Mouse (Mus musculus): ENCODE results near the gene Car14.

Gene Car14

DNA sequence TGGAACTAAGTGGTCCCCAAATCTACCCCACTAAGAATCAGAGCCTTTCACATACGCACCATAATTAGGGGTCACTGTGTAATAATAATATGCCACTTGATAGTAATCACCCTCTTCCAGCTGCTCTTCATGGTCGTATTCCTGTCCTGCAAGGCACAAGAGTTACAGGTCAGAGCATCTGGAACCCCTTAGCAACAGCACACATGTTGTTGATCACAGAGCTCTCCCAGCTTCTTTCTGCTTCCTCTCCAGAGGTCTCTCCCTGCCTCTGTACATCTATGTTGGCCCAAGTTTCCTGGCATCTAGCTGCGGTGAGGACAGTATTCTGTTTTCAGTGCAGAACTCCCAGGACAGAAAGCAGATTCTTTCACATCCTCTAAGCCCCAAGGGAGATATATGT is 14.8 kb downstream of the Car14 start:
- Histone ChIP-seq H3K36me3 (ENCODE audit: control insufficient read depth, insufficient read depth, low read length, poor library complexity, severe bottlenecking) (no peaks in the 10 kb centered on the region), H3K27me3 (ENCODE audit: control insufficient read depth, insufficient read depth, low read length, poor library complexity, severe bottlenecking) (no peaks in the 10 kb centered on the region)
- DNase-seq (ENCODE audit: low read depth, low spot score) = no peak

DNA sequence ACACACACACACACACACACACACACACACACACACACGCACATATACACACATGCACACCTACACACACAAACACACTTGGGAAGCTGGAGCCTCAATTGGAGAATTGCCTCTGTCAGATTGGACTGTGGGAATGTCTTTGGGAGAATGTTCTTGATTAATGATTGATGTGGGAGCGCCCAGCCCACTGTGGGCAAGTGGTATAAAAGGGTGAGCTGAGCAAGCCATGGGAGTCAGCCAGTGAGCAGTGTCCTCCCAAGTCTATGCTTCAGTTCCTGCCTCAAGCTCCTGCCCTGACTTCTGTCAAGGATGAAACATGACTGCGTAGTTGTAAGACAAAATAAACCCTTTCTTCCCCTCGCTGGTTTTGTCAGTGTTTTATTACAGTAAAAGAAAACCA is 16.9 kb downstream of the Car14 start:
- DNase-seq (ENCODE audit: low read depth, low spot score) = no peak
- no peaks in the 10 kb centered on the region for H3K27me3 ChIP-seq (ENCODE audit: control insufficient read depth, insufficient read depth, low read length, poor library complexity, severe bottlenecking)

DNA sequence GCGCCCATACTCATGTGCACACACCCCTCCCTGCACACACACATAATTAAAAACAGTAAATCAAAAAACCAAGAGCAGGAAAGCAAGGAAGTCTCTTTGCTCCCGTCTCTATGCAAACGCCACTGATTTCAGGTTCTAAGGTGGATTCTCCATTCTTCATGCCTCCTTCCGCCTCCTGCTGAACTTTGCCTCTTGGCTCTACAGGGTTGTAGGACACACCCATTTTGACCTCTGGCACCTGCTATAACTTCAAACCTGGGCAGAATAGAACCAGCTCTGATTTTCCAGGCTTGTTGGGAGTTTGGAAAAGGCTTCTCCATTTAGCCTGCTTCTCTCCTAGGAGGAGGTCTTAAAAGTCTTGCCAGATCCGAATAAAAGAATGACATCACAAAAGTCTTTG is 20.1 kb downstream of the Car14 start:
- H3K27me3 ChIP-seq (ENCODE audit: control insufficient read depth, insufficient read depth, low read length, poor library complexity, severe bottlenecking) = no peaks in the 10 kb centered on the region
- DNase-seq (ENCODE audit: low read depth, low spot score) = no peak
- no peaks in the 10 kb centered on the region for H3K36me3 ChIP-seq (ENCODE audit: control insufficient read depth, insufficient read depth, low read length, poor library complexity, severe bottlenecking)

More for the DNA sequence above, 16.9 kb downstream of the Car14 start:
- no peaks in the 10 kb centered on the region for H3K36me3 ChIP-seq (ENCODE audit: control insufficient read depth, insufficient read depth, low read length, poor library complexity, severe bottlenecking)

DNA sequence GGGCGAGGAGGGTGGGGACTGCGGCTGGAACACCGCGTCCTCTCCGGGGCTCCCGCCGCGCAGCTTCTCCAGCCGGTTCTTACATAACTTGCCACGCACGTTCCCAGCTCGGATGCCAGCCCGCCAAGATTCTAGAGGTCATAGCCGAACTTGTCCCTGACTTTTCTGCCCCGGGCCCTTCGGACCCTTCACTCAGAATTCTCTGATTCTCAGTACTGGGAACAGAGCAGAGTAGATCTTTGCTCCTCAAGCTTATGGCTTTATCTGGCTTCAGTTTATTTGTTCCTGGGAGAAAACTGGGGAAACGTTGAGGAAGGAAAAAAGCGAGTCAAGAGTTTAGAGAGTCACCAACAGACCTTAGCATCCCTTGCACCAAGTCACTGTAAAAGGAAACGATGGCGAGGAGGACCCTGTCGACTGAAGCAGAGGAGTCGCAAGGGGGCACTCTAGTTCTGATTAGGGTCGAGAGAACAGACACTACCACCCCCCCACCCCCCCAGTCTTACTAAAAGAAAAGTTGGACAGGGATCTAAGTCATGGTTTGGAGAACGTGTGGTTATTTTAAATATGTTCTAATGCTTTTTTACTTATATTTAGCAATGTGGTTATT is 21.6 kb downstream of the Car14 start:
- Histone ChIP-seq H3K27me3 (ENCODE audit: control insufficient read depth, insufficient read depth, low read length, poor library complexity, severe bottlenecking) (no peaks in the 10 kb centered on the region), H3K36me3 (ENCODE audit: control insufficient read depth, insufficient read depth, low read length, poor library complexity, severe bottlenecking) (no peaks in the 10 kb centered on the region)
- DNase-seq (ENCODE audit: low read depth, low spot score) = peak; percentile 83

DNA sequence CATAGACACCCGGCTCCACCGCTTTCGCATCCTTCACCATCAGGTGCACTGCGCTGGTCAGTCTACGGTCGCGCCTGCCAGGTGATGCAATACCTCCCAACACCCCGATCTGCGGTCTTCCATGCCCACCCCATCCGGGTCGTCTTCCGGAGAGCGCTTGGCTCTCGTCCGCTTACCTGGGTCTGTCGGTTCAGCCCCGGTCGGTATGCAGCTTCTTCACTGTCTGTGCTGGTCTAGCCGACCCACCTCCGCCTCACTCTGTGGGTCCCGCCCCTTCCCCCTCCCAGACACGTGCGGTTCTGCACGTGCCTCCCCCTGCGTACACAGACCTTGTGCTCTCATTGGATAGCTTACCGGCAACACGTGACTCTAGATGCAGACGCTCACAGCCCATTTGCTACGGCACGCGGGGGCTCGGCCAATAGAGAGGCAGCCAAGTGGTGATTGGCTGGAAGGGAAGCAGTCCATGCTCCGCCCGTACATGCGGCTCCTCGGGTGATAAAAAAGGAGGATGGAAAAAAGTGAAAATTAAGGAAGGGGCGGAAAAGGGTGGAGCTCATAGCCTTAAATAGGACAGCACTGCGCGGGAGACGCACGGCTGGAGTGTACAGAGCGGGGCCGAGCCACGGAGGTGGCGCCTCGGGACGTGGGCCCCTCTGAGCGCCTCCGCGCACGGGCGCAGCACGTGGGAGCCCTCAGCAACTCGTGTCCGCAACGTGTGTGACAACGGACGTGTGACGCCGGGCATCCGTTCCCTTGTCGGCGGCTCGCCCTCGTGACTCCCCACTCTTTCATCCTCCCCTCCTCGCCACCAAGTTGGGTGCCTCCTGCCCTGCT is 22.3 kb downstream of the Car14 start, which contains the start of gene Ciart:
Ciart (minus strand) TSS at position 273 of the 837 bp plus-strand sequence.
- H3K36me3 ChIP-seq (ENCODE audit: control insufficient read depth, insufficient read depth, low read length, poor library complexity, severe bottlenecking) = no peaks in the 10 kb centered on the region
- peak; percentile 98 for DNase-seq (ENCODE audit: low read depth, low spot score)
- H3K27me3 ChIP-seq (ENCODE audit: control insufficient read depth, insufficient read depth, low read length, poor library complexity, severe bottlenecking) = no peaks in the 10 kb centered on the region

DNA sequence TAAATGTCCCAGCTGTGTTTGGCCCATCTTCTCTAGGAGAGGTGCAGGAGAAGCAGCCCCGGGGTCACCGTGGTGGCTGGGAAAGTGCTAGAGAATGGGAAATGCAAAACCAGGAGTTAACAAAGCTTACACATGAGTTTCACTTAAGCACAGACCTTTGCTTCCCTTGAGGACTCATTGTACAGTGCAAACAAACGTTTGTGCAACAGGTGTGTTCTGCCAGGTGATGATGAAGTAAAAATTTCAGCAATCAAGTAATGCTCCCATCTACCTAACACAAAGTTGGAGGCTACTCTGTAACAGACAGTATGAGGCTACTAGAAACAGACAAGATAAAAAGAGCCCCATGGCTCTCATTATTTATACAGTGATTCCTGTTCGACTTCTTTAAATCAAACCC is 25.4 kb downstream of the Car14 start:
- Histone ChIP-seq H3K27me3 (ENCODE audit: control insufficient read depth, insufficient read depth, low read length, poor library complexity, severe bottlenecking) (no peaks in the 10 kb centered on the region), H3K36me3 (ENCODE audit: control insufficient read depth, insufficient read depth, low read length, poor library complexity, severe bottlenecking) (no peaks in the 10 kb centered on the region)
- DNase-seq (ENCODE audit: low read depth, low spot score) = no peak

DNA sequence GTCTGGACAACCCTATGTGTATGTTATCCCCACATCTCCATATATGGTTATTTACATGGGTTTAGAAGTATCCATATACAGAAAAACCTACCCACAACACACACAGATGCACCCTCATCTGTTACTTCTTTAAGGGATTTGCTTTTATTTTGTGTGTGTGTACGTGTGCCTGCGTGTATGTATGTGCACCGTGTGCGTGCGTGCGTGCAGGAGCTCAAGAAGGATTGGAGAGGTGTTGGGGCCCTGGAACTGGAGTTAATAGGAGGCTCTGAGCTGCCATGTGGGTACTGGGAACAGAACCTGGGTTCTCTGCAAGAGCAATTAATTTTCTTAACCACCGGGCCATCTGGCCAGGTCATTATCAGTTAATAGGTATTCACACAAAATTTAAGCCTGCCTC is 32.4 kb downstream of the Car14 start:
- no peak for DNase-seq (ENCODE audit: low read depth, low spot score)
- peaks cover 7% of the 10 kb centered on the region for H3K36me3 ChIP-seq (ENCODE audit: control insufficient read depth, insufficient read depth, low read length, poor library complexity, severe bottlenecking)
- no peaks in the 10 kb centered on the region for H3K27me3 ChIP-seq (ENCODE audit: control insufficient read depth, insufficient read depth, low read length, poor library complexity, severe bottlenecking)

DNA sequence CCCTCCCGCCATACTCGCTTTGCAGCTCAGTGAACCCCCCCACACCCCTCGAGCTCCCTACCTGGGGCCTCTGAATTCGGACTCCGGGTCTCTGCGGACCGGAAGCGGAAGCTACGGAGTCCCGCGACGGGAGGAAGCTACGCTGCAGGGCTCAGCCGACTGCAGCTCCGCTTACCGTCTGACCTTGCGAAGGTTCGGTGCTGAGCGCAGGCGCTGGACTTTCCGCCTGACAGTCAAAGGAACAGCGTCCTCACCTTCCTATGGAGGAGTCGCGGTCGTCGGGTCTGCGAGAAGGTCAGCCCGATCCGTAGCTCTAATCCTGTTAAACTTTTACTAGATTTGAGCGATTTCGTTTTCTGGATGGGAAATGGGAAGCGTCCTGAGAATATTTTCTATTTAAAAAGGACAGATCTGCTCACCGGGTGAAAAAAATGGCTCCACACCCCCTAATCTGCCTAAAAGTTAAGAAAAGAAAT is 33.1 kb downstream of the Car14 start, which contains the start of gene Mrps21:
Mrps21 (minus strand) TSS at position 128 of the 476 bp plus-strand sequence.
- peak; percentile 90 for DNase-seq (ENCODE audit: low read depth, low spot score)
- H3K27me3 ChIP-seq (ENCODE audit: control insufficient read depth, insufficient read depth, low read length, poor library complexity, severe bottlenecking) = no peaks in the 10 kb centered on the region
- H3K36me3 ChIP-seq (ENCODE audit: control insufficient read depth, insufficient read depth, low read length, poor library complexity, severe bottlenecking) = peaks cover 9% of the 10 kb centered on the region

DNA sequence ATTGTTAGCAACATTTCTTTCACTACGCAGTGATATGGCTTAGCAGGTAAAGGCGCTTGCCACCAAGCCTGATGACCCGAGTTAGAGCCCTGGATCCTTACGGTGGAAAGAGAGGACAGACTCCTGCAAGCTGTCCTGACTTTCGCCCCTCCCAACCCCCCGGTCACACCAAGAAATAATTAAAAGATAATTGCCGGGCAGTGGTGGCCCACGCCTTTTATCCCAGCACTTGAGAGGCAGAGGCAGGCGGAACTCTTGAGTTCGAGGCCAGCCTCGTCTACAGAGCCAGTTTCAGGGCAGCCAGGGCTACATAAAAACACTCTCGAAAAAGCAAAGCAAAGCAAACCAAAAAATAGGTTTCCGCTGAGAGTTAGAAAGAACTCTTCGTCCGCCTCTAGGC is 33.5 kb downstream of the Car14 start:
- DNase-seq (ENCODE audit: low read depth, low spot score) = no peak
- Histone ChIP-seq H3K36me3 (ENCODE audit: control insufficient read depth, insufficient read depth, low read length, poor library complexity, severe bottlenecking) (peaks cover 9% of the 10 kb centered on the region), H3K27me3 (ENCODE audit: control insufficient read depth, insufficient read depth, low read length, poor library complexity, severe bottlenecking) (no peaks in the 10 kb centered on the region)

DNA sequence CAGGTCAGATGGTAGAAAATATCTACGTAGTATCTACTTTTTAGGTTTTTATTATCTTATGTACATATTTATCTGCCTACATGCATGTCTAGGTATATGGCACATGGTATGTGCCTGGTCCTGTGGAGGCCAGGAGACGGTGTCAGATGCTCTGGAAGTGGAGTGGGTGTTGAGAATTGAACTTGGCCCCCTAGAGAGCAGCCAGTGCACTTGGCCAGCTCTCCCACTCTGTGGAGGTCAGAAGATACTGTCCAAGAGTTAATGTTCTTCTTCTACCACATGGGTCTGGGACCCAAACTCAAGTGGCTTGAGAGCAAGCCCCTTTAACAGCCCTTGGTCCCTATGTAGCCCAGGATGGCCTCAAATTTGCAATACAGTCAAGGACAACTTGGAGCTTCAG is 37.1 kb downstream of the Car14 start:
- H3K36me3 ChIP-seq (ENCODE audit: control insufficient read depth, insufficient read depth, low read length, poor library complexity, severe bottlenecking) = peaks cover 18% of the 10 kb centered on the region
- H3K27me3 ChIP-seq (ENCODE audit: control insufficient read depth, insufficient read depth, low read length, poor library complexity, severe bottlenecking) = no peaks in the 10 kb centered on the region
- DNase-seq (ENCODE audit: low read depth, low spot score) = no peak

DNA sequence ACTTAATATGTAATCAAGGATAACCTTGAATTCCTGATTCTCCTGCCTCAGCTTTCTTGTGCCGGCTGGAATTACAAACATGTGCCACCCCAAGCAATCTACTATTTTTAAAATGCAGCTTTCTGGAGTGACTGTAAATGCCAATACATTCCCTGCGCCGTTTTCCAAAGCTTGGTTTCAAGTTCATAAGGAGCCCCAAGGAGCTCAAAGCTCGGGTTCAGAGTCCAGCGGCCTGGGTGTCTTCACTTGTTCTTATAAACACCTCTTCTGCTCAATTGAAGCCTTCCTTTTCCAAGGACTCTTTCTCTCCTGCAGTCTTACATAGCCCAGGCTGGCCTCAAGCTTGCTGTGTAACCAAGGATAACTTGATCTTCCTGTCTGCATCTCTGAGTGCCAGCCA is 38.4 kb downstream of the Car14 start:
- no peak for DNase-seq (ENCODE audit: low read depth, low spot score)
- Histone ChIP-seq H3K36me3 (ENCODE audit: control insufficient read depth, insufficient read depth, low read length, poor library complexity, severe bottlenecking) (peaks cover 18% of the 10 kb centered on the region), H3K27me3 (ENCODE audit: control insufficient read depth, insufficient read depth, low read length, poor library complexity, severe bottlenecking) (no peaks in the 10 kb centered on the region)

DNA sequence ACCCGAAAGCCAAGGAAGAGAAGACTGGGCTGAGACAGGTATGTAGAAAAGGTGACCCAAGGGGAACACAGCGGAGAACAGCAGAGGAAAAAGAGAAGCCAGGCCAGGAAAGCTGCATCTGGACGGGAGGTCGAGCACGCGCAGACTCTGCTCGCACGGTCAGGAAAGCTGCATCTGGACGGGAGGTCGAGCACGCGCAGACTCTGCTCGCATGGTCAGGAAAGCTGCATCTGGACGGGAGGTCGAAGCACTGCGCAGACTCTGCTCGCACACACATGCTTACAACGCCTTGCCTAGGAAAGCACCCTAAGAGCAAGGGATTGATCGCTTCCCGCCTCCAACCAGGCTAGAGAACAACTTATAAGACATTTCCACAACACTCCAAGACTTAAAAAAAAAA is 38.9 kb downstream of the Car14 start:
- Histone ChIP-seq H3K27me3 (ENCODE audit: control insufficient read depth, insufficient read depth, low read length, poor library complexity, severe bottlenecking) (no peaks in the 10 kb centered on the region), H3K36me3 (ENCODE audit: control insufficient read depth, insufficient read depth, low read length, poor library complexity, severe bottlenecking) (peaks cover 18% of the 10 kb centered on the region)
- DNase-seq (ENCODE audit: low read depth, low spot score) = no peak

DNA sequence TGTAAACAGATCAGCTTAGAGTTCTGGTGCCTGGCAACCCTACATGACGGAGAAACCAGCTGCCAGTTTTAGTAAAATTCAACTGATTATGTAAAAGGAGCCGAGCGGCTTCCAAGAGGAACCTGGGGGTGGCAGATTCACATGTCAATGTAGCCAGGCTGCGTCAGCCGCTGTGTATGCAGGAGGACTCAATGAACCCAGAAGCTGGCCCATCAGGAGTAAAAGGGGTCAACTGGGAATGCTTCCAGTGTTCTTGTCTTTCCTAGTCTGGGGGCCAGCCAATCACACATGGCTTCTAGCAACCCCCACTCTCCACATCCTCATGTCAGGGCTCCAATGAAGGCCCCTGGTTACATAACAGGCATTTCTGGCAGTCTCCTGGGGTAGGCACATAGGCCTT is 39.4 kb downstream of the Car14 start:
- no peak for DNase-seq (ENCODE audit: low read depth, low spot score)
- H3K27me3 ChIP-seq (ENCODE audit: control insufficient read depth, insufficient read depth, low read length, poor library complexity, severe bottlenecking) = no peaks in the 10 kb centered on the region
- H3K36me3 ChIP-seq (ENCODE audit: control insufficient read depth, insufficient read depth, low read length, poor library complexity, severe bottlenecking) = peaks cover 18% of the 10 kb centered on the region

DNA sequence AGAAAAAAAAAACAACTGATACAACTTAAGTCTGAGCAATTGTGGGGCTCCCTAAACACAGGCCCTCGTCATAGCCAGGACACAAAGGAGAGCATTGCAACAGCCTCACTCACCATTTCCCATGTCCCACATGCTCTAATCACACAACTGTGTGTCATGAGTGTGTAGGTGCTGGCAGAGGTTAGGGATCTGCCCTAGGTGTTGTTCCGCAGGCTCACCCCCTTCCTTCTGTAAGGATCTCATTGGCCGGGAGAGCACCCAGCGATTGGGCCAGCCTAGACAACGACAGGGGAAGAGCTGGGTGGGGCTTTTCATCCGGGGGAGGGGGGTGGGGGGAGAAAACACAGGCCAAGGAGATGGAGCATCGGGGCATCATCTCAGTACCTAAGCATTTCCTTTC is 40.9 kb downstream of the Car14 start:
- Histone ChIP-seq H3K36me3 (ENCODE audit: control insufficient read depth, insufficient read depth, low read length, poor library complexity, severe bottlenecking) (peaks cover 16% of the 10 kb centered on the region), H3K27me3 (ENCODE audit: control insufficient read depth, insufficient read depth, low read length, poor library complexity, severe bottlenecking) (no peaks in the 10 kb centered on the region)
- DNase-seq (ENCODE audit: low read depth, low spot score) = no peak

DNA sequence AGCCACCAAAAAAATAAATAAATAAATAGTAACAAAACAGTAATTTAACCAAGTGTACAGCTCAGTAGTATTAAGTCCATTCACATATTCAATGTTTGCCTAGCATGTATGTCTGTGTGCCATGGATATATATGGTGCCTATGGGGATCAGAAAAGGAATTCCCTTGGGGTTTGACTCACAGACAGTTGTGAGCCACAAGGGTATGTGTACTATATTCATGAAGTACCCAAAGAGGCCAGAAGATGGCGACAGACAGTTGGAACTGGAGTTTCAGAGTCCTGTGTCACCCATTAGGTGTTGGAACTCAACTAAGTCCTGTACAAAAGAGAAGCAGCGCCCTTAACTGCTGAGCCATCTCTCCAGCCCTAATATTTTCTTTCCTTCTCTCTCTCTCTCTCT is 42.7 kb downstream of the Car14 start:
- H3K27me3 ChIP-seq (ENCODE audit: control insufficient read depth, insufficient read depth, low read length, poor library complexity, severe bottlenecking) = no peaks in the 10 kb centered on the region
- 0 out of 2 replicates have a peak, but pooled peaks cover 9% of the 10 kb centered on the region for H3K36me3 ChIP-seq (ENCODE audit: control insufficient read depth, insufficient read depth, low read length, poor library complexity, severe bottlenecking)
- DNase-seq (ENCODE audit: low read depth, low spot score) = peak; percentile 93

All from splenic B cell, adult 2 months (primary cell).